Mouse (Mus musculus) layer of hippocampus, adult 18-20 months (tissue): ENCODE results near the gene Snai1. TPM values are rescaled to one million over a fixed set of nuclear protein-coding genes. Genes with fewer than 3 reads are reported as not detected.

Experiments
- DNase-seq, 2 experiments: peaks; one replicate each; pipeline ENCODE4 v3.0.0; 2022; ENCODE audit warnings: low spot score in 2 of 2
- total RNA-seq, 2 experiments: library from RNA; stranded (reverse); gene quantifications; 2 replicates each; pipeline ENCODE4 v1.2.3; 2021

Gene Snai1
- total RNA-seq, 2 experiments from 2014 or later: 0.32 to 0.53 TPM

GRCm38 (mm10) chr2:167515688-167516087 lies 22.3 kb upstream of the Snai1 start:
- no peak for DNase-seq

- no peak for DNase-seq
Measured at GRCm38 (mm10) chr2:167519606-167520252, 18.3 kb upstream of the Snai1 start.

DNA sequence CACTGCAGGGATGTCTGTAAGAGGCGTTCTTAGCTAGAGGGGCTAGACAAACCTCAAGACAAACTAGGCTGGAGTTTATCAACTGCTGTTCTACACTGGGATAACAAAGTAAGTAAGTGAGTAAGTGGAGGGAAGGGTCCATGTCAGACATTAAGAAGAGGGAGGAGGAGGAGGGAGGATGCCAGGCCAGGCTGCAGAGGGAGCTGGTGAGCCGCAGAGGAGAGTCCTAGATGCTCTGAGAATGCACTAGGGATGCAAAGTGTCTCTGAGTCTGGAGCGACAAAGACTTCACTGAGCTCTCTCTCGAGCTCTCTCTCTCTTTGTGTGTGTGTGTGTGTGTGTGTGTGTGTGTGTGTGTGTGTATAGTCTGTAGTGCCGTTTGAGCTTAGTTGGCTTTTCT lies 9.7 kb upstream of the Snai1 start:
- DNase-seq: peak in 1 of 2 experiments; percentile 48

DNA sequence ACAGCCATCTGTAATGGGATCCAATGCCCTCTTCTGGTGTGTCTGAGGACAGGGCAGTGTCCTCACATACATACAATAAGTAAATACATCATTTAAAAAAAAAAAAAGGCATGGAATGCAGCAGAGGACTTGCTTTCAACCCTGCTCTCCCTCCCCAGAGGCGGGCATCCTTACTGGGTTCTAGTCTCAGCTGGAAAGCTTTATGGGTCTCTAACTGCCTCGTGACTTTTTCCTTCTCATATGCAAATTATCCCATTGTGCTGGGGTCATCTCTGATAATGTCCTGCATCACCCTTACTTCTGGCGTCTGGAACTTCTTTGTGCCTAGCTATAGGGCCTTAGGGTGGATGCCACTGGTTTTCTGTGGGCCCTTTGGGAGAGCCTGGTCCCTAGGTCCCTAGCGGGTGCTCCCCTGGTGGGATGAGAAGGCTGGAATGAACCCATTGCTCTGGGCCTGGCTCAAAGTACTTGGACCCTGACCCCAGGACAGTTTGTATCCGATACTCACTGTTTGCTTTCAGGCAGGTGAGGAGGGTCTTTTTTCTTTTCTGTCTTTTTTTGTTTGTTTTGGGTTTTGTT lies 8.0 kb upstream of the Snai1 start:
- no peak for DNase-seq

DNA sequence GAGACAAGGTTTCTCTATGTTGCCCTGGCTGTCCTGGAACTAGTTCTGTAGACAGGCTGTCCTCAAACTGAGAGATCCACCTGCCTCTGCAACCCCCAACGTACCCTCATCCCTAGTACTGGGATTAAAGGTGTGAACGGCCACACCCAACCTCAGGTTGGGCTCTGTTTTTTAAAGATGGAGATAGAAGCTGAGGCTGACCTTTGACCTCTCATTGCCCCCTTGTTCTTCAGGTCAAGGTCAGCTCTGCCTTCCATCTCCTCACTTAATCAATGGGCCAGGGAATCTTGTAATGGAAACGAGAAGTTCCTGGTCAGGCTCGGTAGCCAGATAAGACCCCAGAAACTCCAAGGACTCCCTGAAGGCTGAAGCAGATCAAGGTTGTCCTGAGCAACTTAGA lies 7.5 kb upstream of the Snai1 start:
- no peak for DNase-seq

DNA sequence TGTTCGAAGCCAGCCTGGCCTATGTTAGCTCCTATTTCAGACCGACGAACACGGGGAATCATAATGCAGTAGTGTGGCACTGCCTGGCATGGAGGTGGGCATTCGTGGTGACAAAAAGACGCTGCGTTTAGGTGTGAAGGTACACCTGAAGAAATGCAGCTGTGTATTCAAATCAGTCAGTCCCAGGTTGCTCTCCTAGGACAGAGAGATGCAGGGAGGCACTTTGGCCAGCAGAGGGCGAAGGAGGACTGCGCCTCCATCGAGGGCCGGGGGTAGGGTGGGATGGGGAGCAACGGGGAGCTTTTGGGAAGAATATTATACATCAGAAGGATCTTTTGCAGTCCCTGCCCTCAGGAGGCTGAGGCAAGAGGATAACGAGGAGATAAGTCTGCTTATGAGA lies 5.9 kb upstream of the Snai1 start:
- DNase-seq: no peak

DNA sequence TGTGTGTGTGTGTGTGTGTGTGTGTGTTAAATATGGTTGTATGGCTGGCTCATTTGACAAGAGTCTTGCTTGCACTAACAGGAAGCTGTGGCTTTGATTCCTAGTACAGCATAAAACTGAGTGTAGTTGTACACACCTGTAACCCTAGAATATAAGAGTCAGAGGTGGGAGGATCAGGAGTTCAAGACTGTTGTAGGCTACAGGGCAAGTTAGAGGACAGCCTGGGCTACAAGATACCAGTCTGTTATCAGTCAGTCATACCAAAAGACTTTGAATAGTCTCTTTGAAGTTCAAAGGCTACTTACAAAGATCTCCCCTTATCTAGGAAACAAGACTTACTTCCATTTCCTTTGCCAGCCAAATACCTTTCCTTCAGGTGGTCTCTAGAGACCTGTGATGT lies 4.1 kb upstream of the Snai1 start:
- DNase-seq: no peak

- no peak for DNase-seq
Measured at GRCm38 (mm10) chr2:167536320-167536945, 1.6 kb upstream of the Snai1 start.

DNA sequence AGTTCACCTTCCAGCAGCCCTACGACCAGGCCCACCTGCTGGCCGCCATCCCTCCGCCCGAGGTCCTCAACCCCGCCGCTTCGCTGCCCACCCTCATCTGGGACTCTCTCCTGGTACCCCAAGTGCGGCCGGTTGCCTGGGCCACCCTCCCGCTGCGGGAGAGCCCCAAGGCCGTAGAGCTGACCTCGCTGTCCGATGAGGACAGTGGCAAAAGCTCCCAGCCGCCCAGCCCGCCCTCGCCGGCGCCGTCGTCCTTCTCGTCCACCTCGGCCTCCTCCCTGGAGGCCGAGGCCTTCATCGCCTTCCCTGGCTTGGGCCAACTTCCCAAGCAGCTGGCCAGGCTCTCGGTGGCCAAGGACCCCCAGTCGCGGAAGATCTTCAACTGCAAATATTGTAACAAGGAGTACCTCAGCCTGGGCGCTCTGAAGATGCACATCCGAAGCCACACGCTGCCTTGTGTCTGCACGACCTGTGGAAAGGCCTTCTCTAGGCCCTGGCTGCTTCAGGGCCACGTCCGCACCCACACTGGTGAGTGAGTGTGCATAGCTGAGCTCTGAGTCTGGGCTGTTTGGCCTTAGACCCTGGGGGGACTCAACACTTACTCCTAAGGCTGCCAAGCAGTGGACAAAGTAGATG lies 794 bp downstream of the Snai1 start:
- no peak for DNase-seq

GRCm38 (mm10) chr2:167539536-167540476 lies 1.8 kb downstream of the Snai1 start:
- no peak for DNase-seq

DNA sequence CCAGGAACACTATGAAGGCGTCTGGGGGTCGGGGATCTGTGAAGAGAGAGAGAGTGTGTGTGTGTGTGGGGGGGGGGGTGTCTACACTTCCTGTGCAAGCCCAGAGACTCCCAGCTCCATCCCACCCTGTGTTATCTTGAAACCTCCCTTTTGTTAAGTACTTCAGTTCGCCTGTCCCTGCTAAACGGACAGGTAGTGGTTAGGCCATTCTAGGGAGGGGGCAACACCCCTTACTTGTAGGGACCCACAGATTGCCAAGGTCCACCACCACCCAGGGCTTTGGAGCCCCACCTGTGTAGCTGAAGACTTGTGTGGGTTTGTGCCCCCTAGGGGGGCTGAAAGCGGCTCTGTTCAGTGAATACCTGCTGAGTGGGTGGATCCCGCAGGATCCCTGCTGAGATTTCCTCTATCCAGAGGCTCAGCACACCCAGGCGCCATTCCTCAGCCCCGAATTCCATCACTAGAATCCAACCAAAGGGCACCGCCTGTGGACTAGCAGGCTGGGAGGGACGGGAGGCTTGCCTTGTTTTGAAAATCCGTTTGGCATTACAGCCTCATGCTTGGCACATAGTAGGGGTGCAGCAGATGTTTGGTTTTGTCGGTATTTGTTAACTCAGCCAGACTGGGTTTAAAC lies 2.6 kb downstream of the Snai1 start:
- no peak for DNase-seq

- DNase-seq: no peak
Measured at GRCm38 (mm10) chr2:167541324-167541723, 3.3 kb downstream of the Snai1 start.

- no peak for DNase-seq
Measured at GRCm38 (mm10) chr2:167541761-167542160, 3.8 kb downstream of the Snai1 start.

DNA sequence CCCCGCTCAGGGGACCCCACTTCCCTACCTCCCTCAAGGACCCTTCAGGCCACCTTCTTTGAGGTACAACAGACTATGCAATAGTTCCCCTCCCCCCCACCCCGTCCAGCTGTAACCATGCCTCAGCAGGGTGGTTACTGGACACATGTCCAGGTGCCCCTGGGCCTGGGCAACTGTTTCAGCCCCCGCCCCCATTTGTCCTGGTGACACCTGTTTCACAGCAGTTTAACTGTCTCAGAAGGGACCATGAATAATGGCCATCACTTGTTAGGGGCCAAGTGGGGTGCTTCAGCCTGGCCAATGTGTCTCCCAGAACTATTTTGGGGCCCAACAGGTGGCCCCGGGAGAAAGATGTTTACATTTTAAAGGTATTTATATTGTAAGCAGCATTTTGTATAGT lies 4.4 kb downstream of the Snai1 start:
- no peak for DNase-seq

- no peak for DNase-seq
Measured at GRCm38 (mm10) chr2:167543121-167544003, 5.4 kb downstream of the Snai1 start.

- DNase-seq: peak in 1 of 2 experiments; percentile 9
Measured at GRCm38 (mm10) chr2:167544004-167544356, 6.0 kb downstream of the Snai1 start.

DNA sequence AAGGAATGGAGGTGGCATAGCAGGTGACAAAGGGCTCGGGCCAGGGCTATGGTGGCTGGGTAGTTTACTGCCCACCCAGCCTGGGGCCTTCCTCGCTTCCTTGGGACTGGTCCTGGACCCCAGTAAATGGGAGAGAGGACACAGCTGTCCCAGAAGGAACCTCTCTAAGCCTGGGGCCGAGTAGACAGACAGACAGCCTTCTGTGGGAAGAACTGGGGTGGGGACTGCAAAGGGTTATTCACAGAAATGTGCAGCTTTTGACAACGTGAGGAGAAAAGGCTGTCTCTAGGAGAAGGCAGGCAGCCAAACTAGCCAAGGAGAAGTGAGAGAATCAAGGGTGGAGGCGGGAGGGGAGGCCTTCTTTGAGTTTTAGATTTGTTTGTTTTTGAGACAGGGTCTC lies 6.5 kb downstream of the Snai1 start:
- no peak for DNase-seq

DNA sequence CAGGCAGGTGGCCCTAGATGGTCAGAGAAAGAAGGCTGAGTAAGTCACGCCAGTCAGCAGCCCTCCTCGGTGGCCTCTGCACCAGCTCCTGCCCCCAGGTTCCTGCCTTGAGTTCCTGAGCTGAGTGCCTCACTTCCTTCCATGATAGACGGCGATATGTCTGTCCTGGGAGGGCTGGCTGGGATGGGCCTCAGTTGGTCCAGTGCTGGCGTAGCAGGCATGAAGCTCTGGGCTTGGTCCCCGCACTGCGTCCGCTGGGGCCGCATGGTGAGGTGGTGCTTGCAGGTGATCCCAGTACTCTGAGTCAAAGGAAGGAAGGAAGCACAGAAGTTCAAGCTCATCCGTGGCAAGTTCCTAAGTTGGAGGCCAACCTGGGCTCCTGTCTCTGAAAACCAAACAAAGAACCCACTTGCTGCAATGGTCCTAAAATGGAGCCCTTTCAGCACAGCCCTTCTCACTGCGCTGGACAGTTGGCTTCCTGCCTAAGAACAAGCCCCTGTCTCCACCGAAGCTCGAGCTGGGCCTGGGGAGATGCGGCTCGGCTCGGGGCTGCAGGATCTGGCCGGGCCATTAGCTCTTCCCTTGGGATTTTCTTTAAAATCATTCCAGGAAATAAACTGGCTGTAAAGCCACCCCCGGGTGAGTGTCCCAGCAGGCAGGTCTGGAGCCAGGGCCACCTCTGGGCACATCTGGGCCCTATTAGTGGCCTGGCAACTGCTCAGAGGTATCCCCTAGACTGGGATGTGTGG lies 8.6 kb downstream of the Snai1 start:
- DNase-seq: no peak

GRCm38 (mm10) chr2:167547444-167547843 lies 9.4 kb downstream of the Snai1 start:
- DNase-seq: no peak
